Mouse (Mus musculus): ENCODE data around the gene Tnfrsf22. TPM values are rescaled to one million over a fixed set of nuclear protein-coding genes. Genes with fewer than 3 reads are reported as not detected.
"Not testable (repeated sequence)": the region's sequence is repeated elsewhere in the genome, so short reads cannot be mapped to it uniquely, and the experiment has no call there.

Gene Tnfrsf22
- 3.8 and 4.3 TPM in 2 replicates for total RNA-seq (2017)

GRCm38 (mm10) chr7:143649034-143649768, at the start of gene Tnfrsf22:
TSS of gene Tnfrsf22 (minus strand) at chr7:143649661.
- ATAC-seq (replicated peaks in 1 of 2; ENCODE audit: insufficient read depth in 1 of 2, low FRiP score in 2 of 2, low TSS enrichment in 1 of 2, low read depth in 1 of 2, poor library complexity in 2 of 2, severe bottlenecking in 2 of 2) = peak; percentile 99 to 100

- peak in 1 of 2 experiments; percentile 44; a peak in 1 of 4 replicates for ATAC-seq (replicated peaks in 1 of 2; ENCODE audit: insufficient read depth in 1 of 2, low FRiP score in 2 of 2, low TSS enrichment in 1 of 2, low read depth in 1 of 2, poor library complexity in 2 of 2, severe bottlenecking in 2 of 2)
Observed at GRCm38 (mm10) chr7:143696140-143696539, 46.7 kb upstream of the Tnfrsf22 start.

GRCm38 (mm10) chr7:143694550-143694949, 45.1 kb upstream of the Tnfrsf22 start:
- ATAC-seq (replicated peaks in 1 of 2; ENCODE audit: insufficient read depth in 1 of 2, low FRiP score in 2 of 2, low TSS enrichment in 1 of 2, low read depth in 1 of 2, poor library complexity in 2 of 2, severe bottlenecking in 2 of 2) = no peak

GRCm38 (mm10) chr7:143692746-143693510, 43.5 kb upstream of the Tnfrsf22 start:
- no peak for ATAC-seq (replicated peaks in 1 of 2; ENCODE audit: insufficient read depth in 1 of 2, low FRiP score in 2 of 2, low TSS enrichment in 1 of 2, low read depth in 1 of 2, poor library complexity in 2 of 2, severe bottlenecking in 2 of 2)

- no peak for ATAC-seq (replicated peaks in 1 of 2; ENCODE audit: insufficient read depth in 1 of 2, low FRiP score in 2 of 2, low TSS enrichment in 1 of 2, low read depth in 1 of 2, poor library complexity in 2 of 2, severe bottlenecking in 2 of 2)
Observed at GRCm38 (mm10) chr7:143691909-143692308, 42.4 kb upstream of the Tnfrsf22 start.

GRCm38 (mm10) chr7:143691181-143691580, 41.7 kb upstream of the Tnfrsf22 start:
- no peak for ATAC-seq (replicated peaks in 1 of 2; ENCODE audit: insufficient read depth in 1 of 2, low FRiP score in 2 of 2, low TSS enrichment in 1 of 2, low read depth in 1 of 2, poor library complexity in 2 of 2, severe bottlenecking in 2 of 2)

DNA sequence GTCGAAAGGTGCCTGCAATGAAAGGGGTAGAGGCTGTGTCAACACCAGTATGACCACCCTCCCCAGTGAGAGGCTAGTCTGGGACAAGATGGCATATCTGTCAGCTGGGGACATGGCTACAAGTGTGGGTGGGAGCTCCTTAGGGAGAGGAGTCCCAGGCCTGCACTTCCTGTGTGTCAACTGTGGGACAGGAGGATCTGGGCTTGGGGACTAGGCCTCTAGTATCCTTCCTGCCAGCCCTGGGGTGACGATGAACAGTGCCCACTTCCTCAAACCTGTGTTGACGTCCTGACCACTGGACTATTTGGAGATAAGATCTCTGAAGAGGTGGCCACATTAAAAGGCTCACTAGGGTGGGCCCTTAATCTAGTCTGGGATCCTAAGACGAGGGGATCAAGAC, 40.5 kb upstream of the Tnfrsf22 start:
- ATAC-seq (replicated peaks in 1 of 2; ENCODE audit: insufficient read depth in 1 of 2, low FRiP score in 2 of 2, low TSS enrichment in 1 of 2, low read depth in 1 of 2, poor library complexity in 2 of 2, severe bottlenecking in 2 of 2) = no peak

- no peak for ATAC-seq (replicated peaks in 1 of 2; ENCODE audit: insufficient read depth in 1 of 2, low FRiP score in 2 of 2, low TSS enrichment in 1 of 2, low read depth in 1 of 2, poor library complexity in 2 of 2, severe bottlenecking in 2 of 2)
Observed at GRCm38 (mm10) chr7:143689481-143689880, 40.0 kb upstream of the Tnfrsf22 start.

DNA sequence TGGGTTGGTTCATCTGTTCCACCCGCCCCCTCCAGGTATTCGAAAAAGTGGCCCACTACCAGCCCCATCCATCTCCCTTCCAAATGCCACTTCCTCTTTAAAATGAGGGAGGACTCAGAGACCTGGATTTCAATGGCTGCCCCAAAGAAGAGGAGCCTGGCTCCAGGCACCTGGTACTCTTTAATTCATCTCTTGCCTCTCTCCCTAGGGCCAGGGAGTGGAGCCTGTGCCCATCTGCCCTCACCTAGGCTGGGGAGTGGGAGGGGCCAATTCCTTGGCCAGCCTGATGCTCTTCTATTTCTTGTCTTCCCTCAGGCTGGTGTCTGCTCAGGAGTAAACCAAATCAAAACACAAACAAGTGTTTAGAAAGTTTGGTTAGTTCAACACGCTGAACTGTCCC, 37.2 kb upstream of the Tnfrsf22 start:
- ATAC-seq (replicated peaks in 1 of 2; ENCODE audit: insufficient read depth in 1 of 2, low FRiP score in 2 of 2, low TSS enrichment in 1 of 2, low read depth in 1 of 2, poor library complexity in 2 of 2, severe bottlenecking in 2 of 2) = not testable (repeated sequence)

DNA sequence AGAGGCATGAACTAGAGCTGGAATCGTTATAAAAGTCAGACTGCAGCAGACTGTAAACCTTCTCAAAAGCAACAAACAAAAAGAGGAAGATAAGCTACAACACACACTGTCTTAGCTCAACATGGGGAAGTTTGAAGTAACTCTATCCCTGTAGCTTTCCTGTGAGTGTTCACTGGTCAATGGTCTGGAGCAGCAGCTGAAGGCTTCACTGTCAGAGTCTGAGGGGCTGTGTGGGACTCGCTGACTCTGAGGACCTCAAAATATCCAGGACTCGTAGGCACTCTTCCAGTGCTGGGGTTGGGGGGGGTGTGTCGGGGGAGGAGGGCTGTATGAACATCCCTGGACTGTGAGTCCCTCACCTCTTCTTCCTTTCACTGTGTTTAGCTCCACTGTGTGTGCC, 36.7 kb upstream of the Tnfrsf22 start:
- peak; percentile 20 to 32; a peak in 3 of 4 replicates for ATAC-seq (replicated peaks in 1 of 2; ENCODE audit: insufficient read depth in 1 of 2, low FRiP score in 2 of 2, low TSS enrichment in 1 of 2, low read depth in 1 of 2, poor library complexity in 2 of 2, severe bottlenecking in 2 of 2)

GRCm38 (mm10) chr7:143685359-143686067, 36.1 kb upstream of the Tnfrsf22 start, which contains the start of gene Tnfrsf23:
TSS of gene Tnfrsf23 (minus strand) at chr7:143685872.
- peak; percentile 97 for ATAC-seq (replicated peaks in 1 of 2; ENCODE audit: insufficient read depth in 1 of 2, low FRiP score in 2 of 2, low TSS enrichment in 1 of 2, low read depth in 1 of 2, poor library complexity in 2 of 2, severe bottlenecking in 2 of 2)

GRCm38 (mm10) chr7:143684569-143684968, 35.1 kb upstream of the Tnfrsf22 start:
- ATAC-seq (replicated peaks in 1 of 2; ENCODE audit: insufficient read depth in 1 of 2, low FRiP score in 2 of 2, low TSS enrichment in 1 of 2, low read depth in 1 of 2, poor library complexity in 2 of 2, severe bottlenecking in 2 of 2) = not testable (repeated sequence)

GRCm38 (mm10) chr7:143681566-143681965, 32.1 kb upstream of the Tnfrsf22 start:
- ATAC-seq (replicated peaks in 1 of 2; ENCODE audit: insufficient read depth in 1 of 2, low FRiP score in 2 of 2, low TSS enrichment in 1 of 2, low read depth in 1 of 2, poor library complexity in 2 of 2, severe bottlenecking in 2 of 2) = no peak

DNA sequence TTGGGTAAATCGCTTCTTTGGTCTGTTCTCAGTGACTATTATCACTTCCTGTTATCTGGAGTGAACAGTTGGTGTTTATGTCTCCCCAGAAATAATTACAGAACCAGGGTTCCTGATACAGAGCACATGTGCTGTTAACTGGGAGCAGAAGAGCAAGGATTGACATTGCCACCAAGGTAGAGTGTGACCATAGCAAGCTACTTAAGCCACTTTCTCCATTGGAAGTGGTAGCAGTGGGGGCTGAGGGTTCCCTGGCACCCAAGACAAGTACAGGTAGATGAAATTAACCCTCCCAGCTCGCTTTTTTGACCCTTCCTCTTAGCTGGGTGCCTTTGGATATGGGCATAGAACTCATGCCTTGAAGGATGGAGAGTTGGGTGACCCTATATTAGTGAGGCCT, 31.4 kb upstream of the Tnfrsf22 start:
- not testable (repeated sequence) for ATAC-seq (replicated peaks in 1 of 2; ENCODE audit: insufficient read depth in 1 of 2, low FRiP score in 2 of 2, low TSS enrichment in 1 of 2, low read depth in 1 of 2, poor library complexity in 2 of 2, severe bottlenecking in 2 of 2)

DNA sequence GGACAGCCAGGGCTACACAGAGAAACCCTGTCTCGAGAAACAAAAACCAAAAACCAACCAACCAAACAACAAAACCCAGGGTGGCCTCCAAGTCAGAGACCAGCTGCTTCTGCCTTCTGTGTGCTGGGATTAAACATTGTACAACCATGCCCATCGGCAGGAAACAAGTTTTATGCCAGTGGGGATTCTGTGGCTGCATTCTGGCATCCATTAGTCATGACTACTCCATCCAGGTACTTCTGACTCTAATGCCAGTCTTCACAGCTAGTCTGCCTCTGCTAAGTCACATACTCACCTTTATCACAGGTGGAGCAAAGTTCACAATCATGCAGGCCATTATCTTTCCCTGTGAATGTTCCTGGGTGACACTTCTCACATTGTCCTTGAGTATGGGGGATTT, 30.2 kb upstream of the Tnfrsf22 start:
- ATAC-seq (replicated peaks in 1 of 2; ENCODE audit: insufficient read depth in 1 of 2, low FRiP score in 2 of 2, low TSS enrichment in 1 of 2, low read depth in 1 of 2, poor library complexity in 2 of 2, severe bottlenecking in 2 of 2) = not testable (repeated sequence)

- peak; percentile 7 to 33; a peak in 1 of 4 replicates for ATAC-seq (replicated peaks in 1 of 2; ENCODE audit: insufficient read depth in 1 of 2, low FRiP score in 2 of 2, low TSS enrichment in 1 of 2, low read depth in 1 of 2, poor library complexity in 2 of 2, severe bottlenecking in 2 of 2)
Observed at GRCm38 (mm10) chr7:143666427-143667311, 17.2 kb upstream of the Tnfrsf22 start.

GRCm38 (mm10) chr7:143663470-143663869, 14.0 kb upstream of the Tnfrsf22 start:
- no peak for ATAC-seq (replicated peaks in 1 of 2; ENCODE audit: insufficient read depth in 1 of 2, low FRiP score in 2 of 2, low TSS enrichment in 1 of 2, low read depth in 1 of 2, poor library complexity in 2 of 2, severe bottlenecking in 2 of 2)
